Mouse (Mus musculus): Measurements from ENCODE around the gene Fam71a.

The Fam71a gene

DNA sequence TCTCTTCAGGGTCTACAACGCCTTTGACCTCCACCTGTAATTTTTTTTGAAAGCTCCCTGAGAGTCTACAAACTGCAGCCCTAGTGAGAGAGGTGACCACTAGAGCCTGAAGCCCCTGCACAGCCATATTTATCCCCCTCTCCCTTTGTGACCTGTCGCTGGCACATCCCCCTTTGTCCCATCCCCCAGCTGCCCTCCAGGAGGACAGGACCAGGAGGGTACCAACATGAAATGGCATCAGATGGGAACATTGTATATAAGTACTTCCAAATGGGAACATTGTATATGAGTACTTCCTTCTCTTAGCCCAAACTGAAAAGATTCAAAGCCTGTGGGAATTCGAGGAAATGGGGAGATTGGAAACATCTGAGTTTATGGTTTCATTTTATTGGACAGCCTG, at the start of gene Fam71a:
Fam71a (minus strand) TSS at position 101 of the 400 bp plus-strand sequence.
- no peak for ATAC-seq (ENCODE audit: insufficient number of reproducible peaks, low FRiP score, low TSS enrichment)

DNA sequence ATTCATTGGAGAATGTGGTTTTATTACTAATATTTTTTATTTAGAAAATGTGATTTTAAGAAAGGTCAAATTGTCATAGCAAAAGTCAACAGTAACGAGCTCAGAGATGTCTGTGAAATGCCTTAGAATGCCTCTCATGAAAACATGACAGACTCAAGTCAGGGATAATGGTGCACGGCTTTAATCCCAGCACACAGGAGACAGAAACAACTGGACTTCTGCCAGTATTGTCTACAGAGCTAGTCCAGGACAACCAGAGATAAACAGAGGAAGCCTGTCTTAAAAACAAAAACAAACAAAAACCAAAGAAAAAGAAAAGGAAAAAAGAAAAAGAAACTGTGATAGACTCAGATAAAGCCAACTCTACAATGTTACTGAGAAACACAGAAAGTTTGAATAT, 46.5 kb upstream of the Fam71a start:
- no peak for ATAC-seq (ENCODE audit: insufficient number of reproducible peaks, low FRiP score, low TSS enrichment)

DNA sequence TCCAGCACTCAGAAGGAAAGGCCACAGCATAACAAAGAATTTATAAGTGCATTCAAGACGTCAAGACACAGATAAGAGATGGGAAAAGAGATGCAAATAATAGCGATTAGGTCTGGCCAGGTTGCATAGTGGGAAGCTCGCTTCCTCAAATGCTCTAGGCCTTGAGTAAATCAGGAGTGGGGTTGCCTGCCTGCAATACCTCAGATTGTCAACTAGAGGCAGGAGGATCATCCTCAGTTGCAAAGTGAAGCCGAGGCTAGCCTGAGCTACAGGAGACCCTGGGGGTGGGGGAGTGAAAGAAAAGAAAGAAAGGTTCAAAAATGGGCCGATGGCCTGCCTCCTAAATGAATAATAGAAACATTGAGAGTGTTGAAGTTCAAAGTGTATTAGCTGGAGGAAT, 41.2 kb upstream of the Fam71a start:
- no peak for ATAC-seq (ENCODE audit: insufficient number of reproducible peaks, low FRiP score, low TSS enrichment)

DNA sequence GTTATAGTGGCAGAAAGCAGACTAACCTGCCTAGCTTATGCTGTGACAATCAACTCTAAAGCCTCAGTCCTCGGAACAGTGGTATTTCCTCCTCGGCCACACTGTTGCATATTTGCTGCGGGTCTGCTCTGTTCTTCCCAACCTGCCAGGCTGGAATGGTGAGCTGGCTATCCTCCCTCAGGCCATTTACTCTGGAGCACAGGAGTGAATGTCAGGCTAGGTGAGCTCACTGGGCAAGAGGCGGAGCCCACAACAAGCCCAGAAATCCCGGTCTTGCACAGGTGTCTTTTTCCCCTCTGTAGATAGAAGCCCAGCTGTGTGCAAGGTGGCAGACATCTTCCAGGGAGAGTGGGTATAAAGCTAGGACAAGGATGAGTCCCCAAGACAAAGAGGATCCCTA, 40.3 kb upstream of the Fam71a start:
- no peak for ATAC-seq (ENCODE audit: insufficient number of reproducible peaks, low FRiP score, low TSS enrichment)

DNA sequence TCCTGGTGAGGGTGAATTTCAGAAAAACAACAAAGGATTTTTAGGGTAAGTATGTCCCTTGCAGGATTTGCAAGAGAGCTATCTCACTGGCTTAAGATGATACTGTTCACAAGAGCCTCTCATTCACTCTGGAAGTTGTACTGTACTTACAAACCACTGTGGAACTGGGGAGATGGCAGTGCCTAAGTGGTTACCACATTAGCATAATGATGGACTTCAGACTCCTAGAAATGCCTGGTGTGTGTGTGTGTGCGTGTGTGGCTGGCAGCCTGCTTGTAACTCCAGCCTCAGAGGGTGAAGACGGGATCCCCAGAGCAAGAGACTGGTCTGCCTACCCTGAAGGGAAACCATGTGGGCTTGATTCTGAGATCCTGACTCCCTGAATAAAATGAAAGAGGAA, 38.9 kb upstream of the Fam71a start:
- no peak for ATAC-seq (ENCODE audit: insufficient number of reproducible peaks, low FRiP score, low TSS enrichment)

DNA sequence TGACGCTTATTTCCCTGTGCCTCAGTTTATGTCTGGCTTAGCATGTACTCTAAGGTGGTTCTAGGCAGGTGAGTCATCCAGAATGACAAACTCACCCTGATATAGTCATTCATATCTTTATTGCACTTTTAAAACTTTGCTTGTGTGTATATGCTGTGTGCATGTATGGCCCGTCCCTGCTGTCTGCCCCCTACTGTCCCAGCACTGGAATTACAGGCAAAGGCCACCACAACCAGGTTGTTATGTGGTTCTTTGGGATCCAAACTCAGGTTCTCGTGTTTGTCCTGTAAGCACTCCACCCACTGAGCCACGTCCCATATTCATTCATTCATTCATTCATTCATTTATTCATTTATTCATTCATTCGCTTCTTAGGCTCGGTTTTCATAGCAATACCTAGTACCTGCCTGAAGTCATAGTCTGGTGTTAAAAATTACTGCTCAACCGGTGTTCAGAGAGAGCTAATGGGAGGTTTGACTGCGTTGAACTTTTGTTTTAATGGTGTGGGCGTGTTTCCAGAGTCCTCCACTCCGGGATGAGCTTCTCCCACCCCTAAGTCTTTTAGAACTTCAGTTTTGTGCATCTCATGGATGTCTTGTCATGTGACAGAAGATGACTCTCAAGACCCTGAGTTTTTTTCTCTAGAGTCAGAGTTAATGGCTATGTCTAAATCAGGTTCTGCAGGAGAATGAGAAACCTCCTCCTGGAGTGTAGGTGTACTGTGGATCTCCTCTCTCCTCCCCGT, 37.8 kb upstream of the Fam71a start:
- no peak for ATAC-seq (ENCODE audit: insufficient number of reproducible peaks, low FRiP score, low TSS enrichment)

DNA sequence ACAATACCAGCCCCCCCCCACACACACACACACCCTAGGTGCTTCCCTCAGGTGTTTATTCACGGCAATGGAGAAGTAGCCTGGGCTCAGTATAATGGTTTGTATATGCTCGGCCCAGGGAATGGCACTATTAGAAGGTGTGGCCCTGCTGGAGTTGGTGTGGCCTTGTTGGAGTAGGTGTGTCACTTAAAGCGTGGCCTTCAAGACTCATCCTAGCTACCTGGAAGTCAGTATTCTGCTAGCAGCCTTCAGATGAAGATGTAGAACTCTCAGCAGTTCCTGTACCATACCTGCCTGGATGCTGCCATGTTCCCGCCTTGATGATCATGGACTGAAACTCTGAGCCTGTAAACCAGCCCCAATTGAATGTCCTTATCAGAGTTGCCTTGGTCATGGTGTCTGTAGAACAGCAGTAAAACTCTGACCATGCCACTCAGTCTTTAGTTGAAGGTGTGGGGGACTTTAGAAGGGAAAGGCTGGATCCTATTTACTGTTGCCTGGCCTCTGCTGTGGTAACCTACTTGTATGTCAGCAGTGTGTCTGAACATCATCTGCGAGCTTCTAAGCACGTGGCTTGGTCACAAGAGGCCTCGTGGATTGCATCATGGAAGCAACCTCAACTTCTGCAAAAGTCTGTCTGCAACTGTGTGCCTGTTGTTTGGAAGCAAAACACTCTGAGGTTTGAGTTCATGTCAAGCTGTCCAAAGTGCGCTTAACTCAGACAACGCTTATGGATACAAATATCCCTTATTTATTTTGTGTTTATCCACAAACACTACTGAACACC, 36.4 kb upstream of the Fam71a start:
- ATAC-seq (ENCODE audit: insufficient number of reproducible peaks, low FRiP score, low TSS enrichment), result no peak

DNA sequence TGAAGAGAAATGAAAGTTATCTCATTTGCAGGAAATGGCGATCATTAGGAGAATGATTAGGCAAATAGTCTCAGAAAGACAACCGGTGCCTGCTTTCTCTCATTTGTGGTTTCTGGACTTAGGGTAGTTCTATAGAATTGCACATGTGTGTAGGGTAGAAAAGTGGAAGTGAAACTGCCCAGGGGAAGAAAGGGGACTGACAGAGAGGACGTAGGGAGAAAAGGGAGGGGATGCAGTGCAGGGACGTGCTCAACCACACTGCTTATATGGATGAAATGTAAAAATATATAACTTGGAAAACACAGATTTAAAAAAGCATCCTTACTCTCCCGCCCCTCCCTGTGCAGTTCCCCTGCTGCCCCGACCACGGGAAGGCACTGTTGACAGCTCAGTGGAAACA, 33.3 kb upstream of the Fam71a start:
- no peak for ATAC-seq (ENCODE audit: insufficient number of reproducible peaks, low FRiP score, low TSS enrichment)

DNA sequence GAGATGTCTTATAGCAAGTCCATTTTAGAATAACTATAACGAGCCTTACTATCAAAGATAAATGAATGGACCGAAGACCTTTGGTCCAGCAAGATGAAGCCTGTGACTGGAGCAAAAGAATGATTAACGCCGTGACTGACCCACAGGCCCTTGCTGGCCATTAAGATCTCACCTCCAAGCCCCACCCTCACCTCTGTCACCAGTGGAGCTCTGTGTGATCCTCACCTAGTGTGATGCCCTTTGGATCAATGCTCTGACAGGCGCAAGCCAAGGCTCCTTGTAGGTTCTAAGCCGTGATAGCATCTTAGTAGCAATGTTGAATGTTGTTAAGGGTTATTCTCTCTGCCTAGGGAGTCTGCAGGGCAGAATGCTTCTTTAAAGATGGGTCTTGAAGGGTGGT, 31.4 kb upstream of the Fam71a start:
- ATAC-seq (ENCODE audit: insufficient number of reproducible peaks, low FRiP score, low TSS enrichment), result no peak

DNA sequence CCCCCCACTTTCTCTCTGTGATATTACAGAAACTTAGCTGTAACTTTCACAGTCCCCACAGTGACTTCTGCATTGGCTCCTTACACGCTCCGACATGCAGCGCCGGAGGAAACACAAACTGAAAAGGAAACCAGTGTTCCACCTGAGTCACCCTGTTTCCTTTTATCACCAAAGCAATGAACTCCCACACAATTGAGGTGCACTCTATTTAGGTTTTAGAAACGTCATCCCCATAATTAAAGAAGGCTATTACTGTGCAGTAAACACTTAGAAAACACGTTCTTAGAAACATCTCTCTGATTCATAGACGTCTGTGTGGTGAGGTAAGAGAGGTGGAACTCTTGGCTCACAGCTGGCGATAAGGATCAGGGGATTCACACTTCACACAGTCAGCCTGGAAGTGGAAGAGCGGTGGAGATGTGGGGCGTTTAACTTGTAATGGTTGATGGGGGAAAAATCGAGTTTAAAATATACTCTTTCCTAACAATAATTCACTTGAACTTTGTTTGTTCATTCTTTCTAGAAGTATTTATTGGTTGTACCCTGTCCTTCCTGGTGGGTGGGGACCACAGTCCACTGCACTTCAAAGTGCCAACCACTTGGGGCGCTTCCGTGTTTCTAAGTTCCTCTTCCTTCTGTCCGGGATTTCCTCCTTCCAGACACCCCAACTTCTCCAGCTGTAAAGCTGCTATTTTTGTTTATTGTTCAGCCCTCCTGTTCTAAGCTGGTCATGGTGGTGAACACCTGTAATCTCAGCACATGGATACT, 29.2 kb upstream of the Fam71a start:
- ATAC-seq (ENCODE audit: insufficient number of reproducible peaks, low FRiP score, low TSS enrichment), result no peak

DNA sequence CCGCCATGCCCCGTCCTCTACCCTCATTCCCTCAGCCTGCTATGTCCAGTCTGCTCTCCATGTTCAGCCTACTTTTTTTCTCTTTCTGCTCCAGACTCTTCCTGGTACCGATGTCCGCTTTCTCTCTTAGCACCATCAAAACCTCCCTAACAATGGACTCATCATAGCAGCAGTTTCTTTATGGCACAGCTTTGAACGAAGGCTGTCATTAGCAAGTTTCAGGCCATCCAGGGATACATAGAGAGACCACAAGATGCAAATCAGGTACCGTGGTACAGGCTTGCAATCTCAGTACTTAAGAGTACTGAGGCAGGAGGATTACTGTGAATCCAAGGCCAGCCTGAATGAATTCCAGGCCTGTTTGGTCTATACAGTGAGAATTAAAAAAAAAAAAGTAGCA, 28.1 kb upstream of the Fam71a start:
- no peak for ATAC-seq (ENCODE audit: insufficient number of reproducible peaks, low FRiP score, low TSS enrichment)

DNA sequence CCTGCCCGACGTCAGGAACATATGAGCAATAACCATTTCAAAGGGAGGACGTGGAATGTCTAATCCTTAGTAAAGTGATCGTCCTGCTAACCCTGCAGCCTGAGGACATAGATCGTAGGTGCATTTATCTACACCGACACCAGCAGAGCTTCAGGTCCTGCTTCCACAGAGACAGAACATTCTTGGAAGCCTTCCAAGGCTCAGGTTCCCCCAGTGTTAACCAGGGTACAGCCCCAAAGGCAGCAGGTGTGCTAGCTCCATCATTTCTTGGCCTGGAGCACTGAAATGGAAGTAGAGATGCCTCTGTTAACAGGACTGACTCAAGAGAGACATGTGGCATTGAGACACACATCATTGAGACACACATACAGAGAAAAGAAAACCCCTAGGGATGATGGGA, 27.6 kb upstream of the Fam71a start:
- ATAC-seq (ENCODE audit: insufficient number of reproducible peaks, low FRiP score, low TSS enrichment), result no peak

DNA sequence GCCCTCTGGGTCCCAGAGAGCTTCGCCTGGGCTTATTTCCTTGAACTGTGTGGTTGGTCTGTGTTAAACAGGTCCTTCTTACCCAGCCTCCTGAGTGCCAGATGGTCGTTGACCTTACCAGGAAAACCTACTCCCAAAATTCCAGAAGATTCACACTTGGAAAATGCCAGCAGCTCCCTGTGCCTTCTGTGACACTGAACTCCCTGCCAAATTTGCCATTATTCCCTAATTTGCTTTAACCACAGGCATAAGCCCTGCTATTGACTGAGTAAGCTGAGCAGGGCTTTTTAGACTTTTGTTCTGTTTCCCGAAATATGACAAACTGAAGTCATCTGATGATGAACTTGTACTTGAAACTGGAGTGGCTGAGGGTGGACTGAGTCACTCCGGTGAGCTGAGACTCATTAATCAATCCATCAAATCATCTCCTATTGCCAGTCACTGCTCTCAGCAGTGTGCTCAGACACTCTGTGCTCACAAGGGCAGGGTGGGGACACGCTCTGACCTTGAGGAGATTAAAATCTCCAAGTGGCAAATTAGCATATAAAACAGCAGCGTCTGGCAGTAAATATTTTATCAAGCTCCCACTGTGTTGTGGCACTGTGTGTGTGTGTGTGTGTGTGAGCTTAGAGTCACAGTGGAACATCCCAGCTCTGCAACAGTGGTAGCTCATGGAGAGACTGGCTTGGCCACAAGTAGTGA, 25.2 kb upstream of the Fam71a start:
- no peak for ATAC-seq (ENCODE audit: insufficient number of reproducible peaks, low FRiP score, low TSS enrichment)

DNA sequence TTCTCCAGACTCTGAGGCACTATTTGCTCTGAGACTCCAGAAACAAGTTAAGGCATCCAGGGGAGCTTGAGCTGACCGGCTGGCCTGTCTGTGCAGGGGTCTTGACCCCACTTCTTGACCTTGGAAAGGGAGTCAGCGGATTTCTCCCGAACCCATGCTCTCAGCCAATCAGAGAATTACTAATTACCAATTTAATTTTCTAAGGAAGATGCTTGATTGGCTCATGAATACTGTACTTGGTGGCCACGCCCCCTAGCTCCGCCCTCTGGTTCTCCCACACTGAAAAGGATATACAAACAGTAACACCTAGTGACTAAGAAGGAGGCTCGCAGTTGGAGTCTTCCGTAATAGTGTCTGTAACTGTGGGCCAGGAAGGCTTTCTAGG, 21.8 kb upstream of the Fam71a start:
- no peak for ATAC-seq (ENCODE audit: insufficient number of reproducible peaks, low FRiP score, low TSS enrichment)

DNA sequence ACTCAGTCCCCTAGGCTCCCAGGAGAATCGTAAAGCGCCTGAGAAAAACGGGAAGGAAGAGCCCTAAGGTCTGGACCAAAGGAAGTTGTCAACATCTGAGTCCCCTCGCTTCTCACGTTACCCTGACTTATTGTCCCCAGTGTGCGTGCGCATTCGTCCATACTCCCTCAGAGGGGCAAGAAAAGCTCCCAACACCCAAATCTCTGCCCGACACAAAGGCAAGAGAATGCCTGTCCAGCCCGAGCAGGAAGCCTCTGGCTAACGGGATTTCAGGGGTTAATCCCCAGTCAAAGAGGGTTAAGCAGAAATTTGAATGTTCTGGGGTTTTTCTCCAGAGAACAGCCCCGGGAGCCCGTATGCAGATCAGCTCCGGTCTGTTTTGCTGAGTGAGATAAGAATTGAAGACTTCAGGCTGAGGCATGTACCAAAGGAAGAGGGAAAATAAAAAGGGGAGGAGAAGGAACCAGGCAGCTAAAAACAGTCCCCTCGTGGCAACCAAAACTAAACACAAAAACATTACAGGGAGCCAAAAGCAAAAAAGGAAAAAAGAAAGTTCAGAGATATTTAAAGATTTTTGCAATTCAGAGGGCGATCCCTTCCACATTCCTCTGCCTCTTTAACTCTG, 21.3 kb upstream of the Fam71a start:
- ATAC-seq (ENCODE audit: insufficient number of reproducible peaks, low FRiP score, low TSS enrichment), result no peak

DNA sequence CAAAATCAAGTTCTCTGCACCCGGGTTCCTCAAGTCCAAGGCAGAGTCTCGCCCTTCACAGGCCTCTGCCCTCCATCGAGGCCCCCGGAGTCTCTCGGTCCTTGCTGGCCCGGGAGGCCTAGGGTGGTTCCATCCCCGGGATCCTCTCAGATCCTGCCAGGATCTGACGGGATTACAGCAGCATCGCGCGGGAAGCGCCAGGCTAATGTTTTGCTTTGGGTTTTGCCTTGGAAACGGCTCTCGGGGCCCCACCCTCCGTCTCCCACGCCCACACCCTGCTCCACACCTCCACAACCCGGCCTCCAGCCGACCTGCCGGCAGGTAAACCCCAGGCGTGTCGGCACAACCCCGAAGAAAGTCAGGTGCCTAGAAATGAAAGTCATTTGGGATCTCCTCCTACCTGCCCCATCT, 20.2 kb upstream of the Fam71a start:
- ATAC-seq (ENCODE audit: insufficient number of reproducible peaks, low FRiP score, low TSS enrichment), result no peak

DNA sequence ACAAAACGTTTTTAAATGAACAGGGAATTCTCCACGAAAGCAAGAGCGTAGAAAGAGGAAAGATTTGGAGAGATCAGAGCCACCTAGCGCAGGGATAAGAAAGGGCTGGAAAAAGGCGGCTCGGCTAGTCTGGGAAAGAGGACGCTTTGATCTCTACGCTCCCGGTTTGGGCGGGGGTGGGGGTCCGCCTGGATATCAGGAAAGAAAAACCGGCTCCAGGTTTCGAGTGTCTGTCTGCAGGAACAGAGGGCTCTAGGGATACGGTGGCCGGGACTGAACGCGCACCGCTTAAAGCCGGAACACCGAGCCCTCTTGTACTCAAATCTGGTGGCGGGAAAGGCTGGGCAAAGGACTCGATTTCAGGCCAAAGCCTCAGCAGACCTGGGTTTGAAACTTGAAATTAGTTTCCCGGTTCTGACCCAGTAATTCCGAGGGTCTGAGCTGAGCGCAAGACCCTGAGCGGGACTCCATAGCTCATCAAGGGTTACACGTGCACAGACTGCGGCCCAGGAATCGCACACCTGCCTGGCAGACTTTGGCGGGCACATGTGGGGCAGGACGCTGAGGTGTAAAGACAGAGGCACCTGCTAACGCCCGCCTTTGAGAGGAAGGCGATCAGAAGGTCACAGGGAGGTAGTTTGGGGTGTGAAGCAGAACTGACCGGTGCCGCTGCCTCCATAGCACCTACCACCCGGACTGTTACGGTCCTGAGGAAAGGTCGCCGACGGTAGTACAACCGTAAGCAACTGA, 19.6 kb upstream of the Fam71a start:
- ATAC-seq (ENCODE audit: insufficient number of reproducible peaks, low FRiP score, low TSS enrichment), result no peak

DNA sequence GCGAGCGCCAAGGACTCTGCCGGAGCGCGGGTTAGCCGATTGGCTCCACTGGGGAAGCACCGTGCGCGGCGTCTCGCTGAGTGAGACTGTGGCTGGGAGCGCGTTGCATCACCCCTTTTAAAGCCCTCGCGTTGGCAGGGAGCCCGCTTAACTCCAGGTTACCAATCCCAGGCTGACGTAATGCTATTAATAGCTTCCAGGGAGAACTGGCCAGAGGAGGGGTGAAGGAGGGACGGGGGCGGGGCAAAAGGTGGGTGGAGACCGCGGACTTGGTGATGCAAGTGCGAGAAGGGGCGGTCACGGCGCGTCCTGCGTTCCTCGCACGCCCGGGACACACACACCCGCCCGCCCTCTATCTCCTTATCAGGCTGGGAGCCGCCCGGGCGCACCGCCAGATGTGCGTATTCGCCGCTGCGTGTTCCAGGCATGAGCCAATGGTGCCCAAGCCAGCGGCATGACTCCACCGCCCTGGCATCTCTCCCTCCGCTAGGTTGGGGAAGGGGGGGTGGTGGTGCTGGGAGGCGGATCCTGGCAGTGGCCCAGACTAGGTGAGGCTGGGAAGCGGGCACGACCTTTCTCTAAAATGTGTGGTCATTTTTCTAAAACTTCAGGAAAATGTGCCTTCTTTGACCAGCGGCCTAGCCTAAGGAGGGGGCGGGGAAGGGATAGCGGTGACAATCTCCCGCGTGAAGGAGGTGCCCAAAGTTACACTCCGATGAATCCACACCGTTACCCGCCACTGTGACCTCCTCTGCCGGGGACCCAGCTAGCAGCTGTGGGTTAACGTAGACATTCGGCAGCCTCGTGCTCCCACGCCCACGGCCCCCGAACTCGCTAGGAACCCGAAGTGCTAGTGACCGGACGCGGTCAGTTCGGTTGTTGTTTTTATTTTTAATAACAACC, 18.8 kb upstream of the Fam71a start:
- ATAC-seq (ENCODE audit: insufficient number of reproducible peaks, low FRiP score, low TSS enrichment), result peak; percentile 65
